Mouse (Mus musculus): ENCODE measurements around the gene Gm20479.

Gene Gm20479

GRCm38 (mm10) chr7:27308821-27309549 lies 48.2 kb downstream of the Gm20479 start:
- no peak for DNase-seq

DNA sequence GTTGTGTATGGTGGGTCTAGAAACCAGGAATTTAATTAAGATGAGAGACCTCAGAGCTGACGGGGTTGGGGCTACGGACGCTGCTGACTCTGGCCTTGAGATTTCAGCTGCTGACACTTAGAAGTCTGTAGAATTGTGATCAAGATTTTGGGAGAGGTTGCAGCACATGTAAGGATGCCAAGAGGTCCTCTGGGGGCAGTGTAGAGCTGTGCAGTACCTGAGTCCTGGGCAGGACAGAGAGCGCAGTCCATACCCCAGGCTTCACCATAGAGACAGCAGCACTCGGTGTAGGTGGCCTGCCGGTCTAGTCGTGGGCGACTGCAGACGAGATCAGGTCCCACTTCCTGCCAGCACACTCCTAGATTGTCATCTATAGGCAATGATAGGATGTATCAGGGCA lies 49.7 kb downstream of the Gm20479 start:
- DNase-seq: no peak

- DNase-seq: peak; percentile 62
Observed at GRCm38 (mm10) chr7:27306161-27307160, 50.8 kb downstream of the Gm20479 start.

GRCm38 (mm10) chr7:27305091-27305730 lies 52.0 kb downstream of the Gm20479 start:
- DNase-seq: no peak
